Mouse (Mus musculus) layer of hippocampus, adult 2 months (tissue): ENCODE measurements around the gene Gm45521. TPM values are rescaled to one million over a fixed set of nuclear protein-coding genes. Genes with fewer than 3 reads are reported as not detected.
A peak's percentile ranks its signal among the peaks of the same experiment; 100 is the strongest.

Experiments
- DNase-seq, 2 experiments: peaks; one replicate each; pipeline ENCODE4 v3.0.0; 2022; ENCODE audit warnings: low spot score in 2 of 2
- H3K27ac ChIP-seq: fragments of 200-600 bp; 2 replicates; pipeline ENCODE4 v1.8.1; 2022
- H3K4me3 ChIP-seq: fragments of 200-600 bp; 2 replicates; pipeline ENCODE4 v1.8.1; 2022; ENCODE audit warnings: mild to moderate bottlenecking
- CTCF ChIP-seq: fragments of 200-600 bp; conservative IDR thresholded peaks from 2 replicates; pipeline ENCODE4 v1.8.1; 2022; ENCODE audit warnings: antibody characterized with exemption, mild to moderate bottlenecking, moderate library complexity
- total RNA-seq, 2 experiments: library from RNA; stranded (reverse); gene quantifications; 2 replicates each; pipeline ENCODE4 v1.2.3; 2021

Gene Gm45521
- total RNA-seq, 2 experiments from 2014 or later = not detected

- peak; percentile 25; the same call in 1 of the 2 replicates for TF ChIP-seq CTCF
- DNase-seq = no peak
- Histone ChIP-seq H3K4me3 (no peak overlapping the region), H3K27ac (no peak overlapping the region)
These were observed 50.4 kb downstream of the Gm45521 start for GRCm38 (mm10) chr14:8007486-8007885.

GRCm38 (mm10) chr14:8007923-8008322, 50.8 kb downstream of the Gm45521 start:
- no peak overlapping the region for H3K4me3 ChIP-seq
- no peak for DNase-seq
- H3K27ac ChIP-seq = no peak overlapping the region
- TF ChIP-seq CTCF = no peak

Other genes with a start within 250 kb of the Gm45521 start
- gene Gm26661, start 165.7 kb upstream of the Gm45521 start, total RNA-seq = not detected
- gene Flnb, start 139.3 kb upstream of the Gm45521 start, total RNA-seq = 10 to 100 TPM; 61.8 to 77.9 TPM
- gene Dnase1l3, start 37.3 kb downstream of the Gm45521 start, total RNA-seq = not detected
- gene Abhd6, start 45.6 kb downstream of the Gm45521 start, total RNA-seq = 10 to 100 TPM; 77.1 to 78.0 TPM
- 10 to 100 TPM; 30.5 to 31.7 TPM for gene Rpp14, start 123.1 kb downstream of the Gm45521 start, total RNA-seq
- gene Pxk, start 140.9 kb downstream of the Gm45521 start, total RNA-seq = 10 to 100 TPM; 28.5 to 28.9 TPM
- gene Pdhb, start 215.7 kb downstream of the Gm45521 start, total RNA-seq = 100 to 1,000 TPM; 176 to 185 TPM